Mouse (Mus musculus) brain, adult 2 months (tissue): ENCODE measurements at regions not wholly inside any gene's neighbourhood (a gene's known extent, or its start where the extent isn't known, plus 50 kb on each side); places are given as distances from the start of the nearest gene placed in this dataset.

Source experiments
- DNase-seq: peaks from one replicate; pipeline ENCODE4 v3.0.0; 2011; ENCODE audit warnings: low read depth, low spot score

GRCm38 (mm10) chr11:42754481-42755272, 280.9 kb upstream of the Gm9972 start:
- DNase-seq, result peak; percentile 99

- peak; percentile 98 for DNase-seq
Measured at GRCm38 (mm10) chr11:42755415-42755814, 280.1 kb upstream of the Gm9972 start.

DNA sequence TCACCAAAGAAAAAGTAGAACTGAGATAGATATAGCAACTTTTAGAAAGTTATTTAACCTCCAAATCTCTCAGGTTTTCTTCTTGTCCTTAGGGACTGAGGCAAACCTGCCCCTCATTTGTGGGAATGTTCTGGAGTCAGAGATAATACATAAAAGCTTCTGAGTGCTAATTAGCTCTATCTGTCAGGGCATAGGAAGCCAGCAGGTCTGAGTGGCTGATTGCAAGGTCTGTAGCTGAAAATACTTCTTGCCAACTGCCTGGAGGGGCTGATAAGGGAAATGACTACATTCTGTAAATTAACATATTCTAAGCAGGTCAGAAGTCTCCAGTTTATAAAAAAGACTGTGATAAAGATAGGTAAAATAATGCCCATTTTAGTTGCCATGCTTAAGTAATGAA, 270.3 kb upstream of the Gm9972 start:
- DNase-seq, result peak; percentile 36

GRCm38 (mm10) chr11:42775074-42775676, 260.4 kb upstream of the Gm9972 start:
- peak; percentile 63 for DNase-seq

DNA sequence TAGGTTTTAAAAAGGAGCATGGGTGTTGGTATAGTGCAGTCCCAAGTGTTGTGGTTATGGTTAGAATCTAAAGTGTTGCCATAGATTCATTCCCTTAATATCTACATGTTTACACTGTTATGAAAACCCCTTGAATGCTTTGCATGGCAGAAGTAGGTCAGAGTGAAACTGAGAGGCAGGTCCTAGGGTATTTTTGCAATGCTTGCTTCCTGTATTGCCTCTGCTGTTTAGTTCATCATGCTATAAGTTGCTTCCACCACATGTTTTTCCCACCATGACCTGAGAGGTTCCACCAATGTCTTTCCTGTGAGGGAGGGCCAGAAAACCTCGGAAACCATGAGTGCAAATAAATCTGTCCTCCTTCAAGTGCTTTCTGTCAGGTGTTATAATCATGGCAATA, 224.1 kb upstream of the Gm9972 start:
- DNase-seq, result no peak

DNA sequence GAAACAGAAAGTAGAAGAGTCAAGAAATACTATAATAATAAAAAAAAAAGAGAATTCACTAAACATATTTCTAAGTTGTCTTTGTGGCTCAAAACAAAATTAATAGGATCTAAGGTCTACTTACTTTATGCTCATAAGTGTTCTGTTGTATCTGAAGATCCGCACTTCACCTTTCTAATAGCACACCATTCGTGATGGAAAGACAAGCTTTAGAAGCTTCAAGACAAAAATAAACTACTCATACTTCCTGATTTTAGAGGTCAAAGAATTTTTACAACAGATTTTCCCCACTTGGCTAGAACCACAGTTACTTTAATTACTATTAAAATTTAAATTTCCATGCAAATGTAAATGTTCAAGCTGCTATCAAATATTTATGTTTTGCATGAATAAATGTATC, 219.8 kb upstream of the Gm9972 start:
- no peak for DNase-seq

DNA sequence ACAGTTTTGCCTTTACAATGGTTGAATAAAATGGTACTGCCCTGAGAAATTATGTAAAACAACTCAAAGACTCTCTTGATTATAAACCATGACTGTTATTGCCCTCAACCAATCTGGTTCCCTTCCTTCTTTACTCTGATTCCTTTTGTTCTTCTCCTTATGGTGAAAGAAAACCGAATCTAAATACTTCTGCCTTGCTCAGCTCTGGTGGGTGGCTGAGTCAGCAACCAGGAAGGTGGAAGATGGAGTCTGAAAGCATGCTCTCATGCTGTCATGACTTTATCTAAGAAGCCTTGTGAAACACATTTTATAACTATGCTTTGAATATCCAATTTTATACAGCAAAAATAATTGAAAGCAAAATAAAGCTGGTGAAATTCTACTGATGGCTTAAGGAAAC, 212.7 kb upstream of the Gm9972 start:
- peak; percentile 60 for DNase-seq

- peak; percentile 88 for DNase-seq
Measured at GRCm38 (mm10) chr11:42845795-42846194, 189.8 kb upstream of the Gm9972 start.

GRCm38 (mm10) chr11:42854411-42854810, 181.1 kb upstream of the Gm9972 start:
- no peak for DNase-seq

DNA sequence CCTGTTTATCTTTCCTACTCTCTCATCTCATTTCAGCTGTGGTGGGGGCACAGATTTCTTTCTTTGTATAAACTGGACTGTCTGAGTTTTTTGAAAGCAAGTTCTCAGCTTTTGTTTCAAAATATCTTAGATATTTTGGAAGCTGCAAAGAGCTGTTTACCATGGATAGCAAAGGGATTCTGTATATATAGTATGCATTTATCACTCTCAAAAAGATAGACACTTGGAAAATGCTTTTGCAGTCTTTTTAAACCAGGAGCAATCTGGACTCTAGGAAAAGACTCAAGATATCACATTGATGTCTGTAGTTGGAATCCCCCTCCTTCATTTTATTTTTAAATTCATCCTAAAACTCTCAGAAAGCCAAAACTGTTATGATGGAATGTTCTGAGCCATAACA, 177.9 kb upstream of the Gm9972 start:
- peak; percentile 10 for DNase-seq

GRCm38 (mm10) chr11:42874056-42874455, 161.5 kb upstream of the Gm9972 start:
- DNase-seq, result peak; percentile 61

DNA sequence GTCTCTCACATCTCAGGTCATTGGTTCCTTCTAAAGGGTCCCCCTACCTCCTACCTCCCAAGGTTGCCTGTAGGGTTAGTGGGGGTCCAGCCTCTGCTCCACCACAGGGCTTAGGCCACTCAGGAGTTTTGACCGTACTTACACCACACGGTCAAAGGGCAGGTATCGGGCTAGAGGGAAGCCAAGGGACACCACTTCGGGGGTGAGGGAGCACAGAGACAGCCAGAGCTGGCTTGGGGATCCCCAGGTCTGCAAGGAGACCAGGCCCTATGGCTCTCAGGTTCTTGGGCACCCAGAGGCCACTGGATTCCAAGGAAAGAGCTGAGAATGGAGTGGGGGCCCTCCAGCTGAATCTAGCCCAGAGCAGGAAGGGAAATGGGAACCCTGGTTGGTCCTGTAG, 135.5 kb upstream of the Gm9972 start:
- no peak for DNase-seq

- peak; percentile 90 for DNase-seq
Measured at GRCm38 (mm10) chr11:42903459-42904012, 132.0 kb upstream of the Gm9972 start.

GRCm38 (mm10) chr11:42905561-42905960, 130.0 kb upstream of the Gm9972 start:
- no peak for DNase-seq

- DNase-seq, result no peak
Measured at GRCm38 (mm10) chr11:42906020-42906419, 129.5 kb upstream of the Gm9972 start.

- peak; percentile 91 for DNase-seq
Measured at GRCm38 (mm10) chr11:42916421-42917181, 118.9 kb upstream of the Gm9972 start.

GRCm38 (mm10) chr11:42919221-42919620, 116.3 kb upstream of the Gm9972 start:
- no peak for DNase-seq

- DNase-seq, result peak; percentile 99
Measured at GRCm38 (mm10) chr11:42927156-42927555, 108.4 kb upstream of the Gm9972 start.

DNA sequence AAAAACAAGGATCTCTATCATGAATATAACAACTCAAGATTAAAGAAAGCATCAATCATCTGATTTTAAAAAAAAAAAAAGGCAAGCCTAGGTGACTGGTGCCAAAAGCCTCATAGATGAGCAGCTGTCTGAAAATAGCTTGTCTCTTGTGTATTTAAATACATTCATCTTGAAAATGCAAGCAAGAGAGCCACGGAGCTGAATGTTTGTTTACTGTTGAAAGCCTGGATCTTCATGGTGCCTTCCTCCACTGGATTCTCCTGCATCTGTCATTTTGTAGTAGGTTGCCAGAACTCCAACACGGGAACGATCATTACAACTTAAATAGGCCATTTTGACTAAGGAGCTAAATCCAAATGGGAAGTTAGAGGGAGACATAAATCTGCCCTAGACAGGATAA, 106.6 kb upstream of the Gm9972 start:
- peak; percentile 78 for DNase-seq

GRCm38 (mm10) chr11:42939271-42939670, 96.3 kb upstream of the Gm9972 start:
- peak; percentile 48 for DNase-seq

DNA sequence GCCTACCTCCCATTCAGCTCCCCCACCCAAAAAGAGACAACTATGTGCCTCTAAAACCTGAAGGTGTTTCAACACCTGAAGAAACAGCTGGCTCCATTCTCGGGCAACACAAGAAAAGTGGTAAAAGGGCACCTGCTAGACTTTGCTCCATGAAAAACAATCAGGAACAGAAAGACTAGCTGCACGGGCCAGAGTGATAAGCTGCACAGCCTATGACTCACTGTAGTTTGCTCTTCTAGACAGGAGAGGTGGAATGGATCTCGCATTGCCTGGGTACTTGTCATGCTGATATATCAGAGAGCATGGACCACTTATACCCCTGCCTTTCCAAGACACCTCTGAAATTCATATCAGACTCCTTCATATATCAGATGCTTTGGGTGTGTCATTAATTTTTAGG, 94.0 kb upstream of the Gm9972 start:
- DNase-seq, result no peak

GRCm38 (mm10) chr11:42942284-42942683, 93.3 kb upstream of the Gm9972 start:
- peak; percentile 55 for DNase-seq
